ENCODE assay signal across 21 mouse cellular contexts in genomic region chr4:25627039-25627438, GRCm38 (mm10).
A peak's percentile ranks its signal among the peaks of the same experiment; 100 is the strongest.
DNase-seq lines count a peak whose midpoint lies in the region; ATAC-seq lines count a peak whose summit lies in the region.
"Had no signal": no experiment of that assay in that cellular context is flagged by ENCODE, and none has a peak within 500 bp of the region (broad histone marks: within the 10 kb centered on the region; RNA-seq: fewer than 3 reads in every experiment).

No protein-coding gene starts in this region.

- H3K9ac ChIP-seq in hindbrain, embryonic 13.5 days = no peak overlapping the region
- H3K9ac ChIP-seq in hindbrain, embryonic 12.5 days = no peak overlapping the region
- no peak overlapping the region for H3K9ac ChIP-seq in midbrain, embryonic 13.5 days (replicated peaks)
- no peak overlapping the region for H3K9ac ChIP-seq in midbrain, embryonic 16.5 days (ENCODE audit: low read depth, low read length)
- H3K9ac ChIP-seq in forebrain, embryonic 15.5 days (replicated peaks) = no peak overlapping the region
- H3K9ac ChIP-seq: liver, postnatal 0 days; neural tube, embryonic 15.5 days; stomach, embryonic 15.5 days had no signal

- 0 out of 2 replicates have a peak overlapping the region, but pooled peaks have one; percentile 24 for H3K27ac ChIP-seq in hindbrain, embryonic 13.5 days
- no peak overlapping the region for H3K27ac ChIP-seq in hindbrain, embryonic 12.5 days
- H3K27ac ChIP-seq in midbrain, embryonic 13.5 days = no peak overlapping the region; the same call in 1 of the 2 replicates
- H3K27ac ChIP-seq in midbrain, embryonic 16.5 days (ENCODE audit: low read length) = no peak overlapping the region
- peak overlapping the region; percentile 51; the same call in 1 of the 2 replicates for H3K27ac ChIP-seq in forebrain, embryonic 15.5 days (replicated peaks)
- H3K27ac ChIP-seq in heart, embryonic 10.5 days = no peak overlapping the region
- H3K27ac ChIP-seq: left cerebral cortex, adult 2 months; limb, embryonic 10.5 days; neural tube, embryonic 15.5 days; stomach, embryonic 15.5 days had no signal

- no peaks in the 10 kb centered on the region for H3K27me3 ChIP-seq in hindbrain, embryonic 13.5 days
- no peaks in the 10 kb centered on the region for H3K27me3 ChIP-seq in hindbrain, embryonic 12.5 days
- no peaks in the 10 kb centered on the region for H3K27me3 ChIP-seq in midbrain, embryonic 13.5 days
- no peaks in the 10 kb centered on the region for H3K27me3 ChIP-seq in midbrain, embryonic 16.5 days (ENCODE audit: control insufficient read depth, insufficient read depth, low read depth, low read length)
- no peaks in the 10 kb centered on the region for H3K27me3 ChIP-seq in forebrain, embryonic 15.5 days
- H3K27me3 ChIP-seq in heart, embryonic 10.5 days (ENCODE audit: insufficient read depth, poor library complexity, severe bottlenecking) = no peaks in the 10 kb centered on the region
- H3K27me3 ChIP-seq: neural tube, embryonic 15.5 days; stomach, embryonic 15.5 days had no signal

- peaks cover 9% of the 10 kb centered on the region for H3K4me1 ChIP-seq in hindbrain, embryonic 13.5 days (replicated peaks)
- peaks cover 6% of the 10 kb centered on the region for H3K4me1 ChIP-seq in hindbrain, embryonic 12.5 days
- H3K4me1 ChIP-seq in midbrain, embryonic 13.5 days (replicated peaks) = peaks cover 13% of the 10 kb centered on the region
- H3K4me1 ChIP-seq in midbrain, embryonic 16.5 days (ENCODE audit: control insufficient read depth, insufficient read depth, low read length) = peaks cover 8% of the 10 kb centered on the region
- peaks cover 15% of the 10 kb centered on the region for H3K4me1 ChIP-seq in forebrain, embryonic 15.5 days
- H3K4me1 ChIP-seq in heart, embryonic 10.5 days = no peaks in the 10 kb centered on the region
- H3K4me1 ChIP-seq: limb, embryonic 10.5 days; stomach, embryonic 15.5 days had no signal

- ATAC-seq in hindbrain, embryonic 13.5 days (ENCODE audit: low FRiP score) = no peak
- no peak for ATAC-seq in hindbrain, embryonic 12.5 days (ENCODE audit: low FRiP score)
- peak; percentile 68; the same call in 1 of the 2 replicates for ATAC-seq in midbrain, embryonic 13.5 days
- ATAC-seq in midbrain, embryonic 16.5 days = no peak
- ATAC-seq in forebrain, embryonic 15.5 days (replicated peaks) = peak; percentile 72
- ATAC-seq: liver, postnatal 0 days had no signal

- no peaks in the 10 kb centered on the region for H3K36me3 ChIP-seq in hindbrain, embryonic 13.5 days
- H3K36me3 ChIP-seq in hindbrain, embryonic 12.5 days = no peaks in the 10 kb centered on the region
- no peaks in the 10 kb centered on the region for H3K36me3 ChIP-seq in midbrain, embryonic 13.5 days
- no peaks in the 10 kb centered on the region for H3K36me3 ChIP-seq in midbrain, embryonic 16.5 days (ENCODE audit: control insufficient read depth, insufficient read depth, low read length)
- H3K36me3 ChIP-seq in forebrain, embryonic 15.5 days = no peaks in the 10 kb centered on the region
- H3K36me3 ChIP-seq in heart, embryonic 10.5 days = no peaks in the 10 kb centered on the region
- H3K36me3 ChIP-seq: limb, embryonic 10.5 days; neural tube, embryonic 15.5 days; stomach, embryonic 15.5 days had no signal

- H3K4me2 ChIP-seq in hindbrain, embryonic 13.5 days = no peak overlapping the region
- no peak overlapping the region for H3K4me2 ChIP-seq in hindbrain, embryonic 12.5 days (replicated peaks)
- no peak overlapping the region for H3K4me2 ChIP-seq in midbrain, embryonic 13.5 days (replicated peaks)
- no peak overlapping the region for H3K4me2 ChIP-seq in midbrain, embryonic 16.5 days (ENCODE audit: low read length)
- 0 out of 2 replicates have a peak overlapping the region, but pooled peaks have one; percentile 4 for H3K4me2 ChIP-seq in forebrain, embryonic 15.5 days (replicated peaks)
- H3K4me2 ChIP-seq: heart, embryonic 11.5 days; neural tube, embryonic 15.5 days; stomach, embryonic 15.5 days had no signal

- no peak overlapping the region for H3K4me3 ChIP-seq in hindbrain, embryonic 13.5 days
- H3K4me3 ChIP-seq in hindbrain, embryonic 12.5 days = no peak overlapping the region
- H3K4me3 ChIP-seq in midbrain, embryonic 13.5 days (replicated peaks) = no peak overlapping the region
- H3K4me3 ChIP-seq in midbrain, embryonic 16.5 days (ENCODE audit: low read depth, low read length) = no peak overlapping the region
- H3K4me3 ChIP-seq in forebrain, embryonic 15.5 days = no peak overlapping the region
- no peak overlapping the region for H3K4me3 ChIP-seq in heart, embryonic 10.5 days
- H3K4me3 ChIP-seq: left cerebral cortex, adult 2 months; limb, embryonic 10.5 days; neural tube, embryonic 15.5 days; stomach, embryonic 15.5 days had no signal

- no peak for DNase-seq in lung, postnatal 25 days (ENCODE audit: low spot score)
- no peak for DNase-seq in heart, embryonic 10.5 days (ENCODE audit: low spot score)
- DNase-seq: B cell, adult 2 months; heart, postnatal 10 days; kidney, adult 18-20 months; kidney, postnatal 25 days; liver, postnatal 0 days; lung, postnatal 14 days; right cerebral cortex, postnatal 25 days; thymus, adult 18-20 months; thymus, postnatal 4 days had no signal

- H3K9me3 ChIP-seq in hindbrain, embryonic 13.5 days = no peaks in the 10 kb centered on the region
- no peaks in the 10 kb centered on the region for H3K9me3 ChIP-seq in hindbrain, embryonic 12.5 days (replicated peaks)
- H3K9me3 ChIP-seq in midbrain, embryonic 13.5 days = no peaks in the 10 kb centered on the region
- no peaks in the 10 kb centered on the region for H3K9me3 ChIP-seq in midbrain, embryonic 16.5 days (replicated peaks; ENCODE audit: control insufficient read depth, low read length, poor library complexity, severe bottlenecking)
- H3K9me3 ChIP-seq in forebrain, embryonic 15.5 days = no peaks in the 10 kb centered on the region
- no peaks in the 10 kb centered on the region for H3K9me3 ChIP-seq in heart, embryonic 10.5 days
- H3K9me3 ChIP-seq: limb, embryonic 10.5 days; neural tube, embryonic 15.5 days; stomach, embryonic 15.5 days had no signal

- 46% methylated on average over 1 of the region's 1 CpGs for WGBS in hindbrain, embryonic 13.5 days
- WGBS in hindbrain, embryonic 12.5 days = 46% methylated on average over 1 of the region's 1 CpGs
- 11% methylated on average over 1 of the region's 1 CpGs for WGBS in midbrain, embryonic 13.5 days
- 10% methylated on average over 1 of the region's 1 CpGs for WGBS in midbrain, embryonic 16.5 days
- WGBS in forebrain, embryonic 15.5 days = 0% methylated on average over 1 of the region's 1 CpGs
- WGBS in heart, embryonic 10.5 days = 65% methylated on average over 1 of the region's 1 CpGs

Comparison
In these comparisons a context has a peak if more than half of its experiments do, and no peak if none do; other contexts are left out.
1. ATAC-seq: peak in midbrain, embryonic 13.5 days (single experiment) and forebrain, embryonic 15.5 days (single experiment); none in hindbrain, embryonic 13.5 days (single experiment), hindbrain, embryonic 12.5 days (single experiment) and midbrain, embryonic 16.5 days (single experiment).
2. H3K27ac ChIP-seq: peak in hindbrain, embryonic 13.5 days (single experiment) and forebrain, embryonic 15.5 days (single experiment); none in hindbrain, embryonic 12.5 days (single experiment), midbrain, embryonic 13.5 days (single experiment), midbrain, embryonic 16.5 days (single experiment) and heart, embryonic 10.5 days (single experiment).